Mouse (Mus musculus) lung, adult 2 months (tissue): ENCODE measurements at regions not wholly inside any gene's neighbourhood (a gene's known extent, or its start where the extent isn't known, plus 50 kb on each side); places are given as distances from the start of the nearest gene placed in this dataset.

Experiments
- CTCF ChIP-seq: fragments of 200-500 bp; IDR thresholded peaks from 2 replicates; pipeline ENCODE4 v1.5.1; 2011; ENCODE audit warnings: mild to moderate bottlenecking, low read length, control low read depth; ENCODE audit not compliant: insufficient read depth
- POLR2A ChIP-seq: fragments of 200-500 bp; IDR thresholded peaks from 2 replicates; pipeline ENCODE4 v1.6.1; 2011; ENCODE audit warnings: low read depth, mild to moderate bottlenecking, control low read depth, low read length, borderline replicate concordance; ENCODE audit errors: extremely low read depth

- TF ChIP-seq CTCF (no peak), POLR2A (no peak)
Measured at GRCm38 (mm10) chr5:133890728-133891127, 208.8 kb upstream of the Castor2 start.
